Mouse (Mus musculus): Measurements from ENCODE around the gene Bcl9l.
"Not testable (repeated sequence)": the region's sequence is repeated elsewhere in the genome, so short reads cannot be mapped to it uniquely, and the experiment has no call there.

The Bcl9l gene

GRCm38 (mm10) chr9:44482552-44482951, at the start of gene Bcl9l:
TSS of gene Bcl9l (plus strand) at chr9:44482825.
- DNase-seq (ENCODE audit: low read depth, low spot score) = peak; percentile 93

GRCm38 (mm10) chr9:44435747-44436146, 46.9 kb upstream of the Bcl9l start:
- no peak for DNase-seq (ENCODE audit: low read depth, low spot score)

GRCm38 (mm10) chr9:44440961-44441360, 41.7 kb upstream of the Bcl9l start, which contains the start of gene Foxr1:
TSS of gene Foxr1 (minus strand) at chr9:44441136.
- no peak for DNase-seq (ENCODE audit: low read depth, low spot score)

GRCm38 (mm10) chr9:44444402-44445025, 38.1 kb upstream of the Bcl9l start:
- not testable (repeated sequence) for DNase-seq (ENCODE audit: low read depth, low spot score)

- DNase-seq (ENCODE audit: low read depth, low spot score) = no peak
These were observed 32.2 kb upstream of the Bcl9l start for GRCm38 (mm10) chr9:44450387-44450786.

- peak; percentile 82 for DNase-seq (ENCODE audit: low read depth, low spot score)
These were observed 28.3 kb upstream of the Bcl9l start for GRCm38 (mm10) chr9:44454132-44454890.

- peak; percentile 21 for DNase-seq (ENCODE audit: low read depth, low spot score)
These were observed 27.8 kb upstream of the Bcl9l start, which contains the start of gene Upk2 for GRCm38 (mm10) chr9:44454891-44455220. TSS of gene Upk2 (minus strand) at chr9:44454976.

- no peak for DNase-seq (ENCODE audit: low read depth, low spot score)
These were observed 25.4 kb upstream of the Bcl9l start for GRCm38 (mm10) chr9:44457035-44457742.

GRCm38 (mm10) chr9:44461950-44462349, 20.7 kb upstream of the Bcl9l start:
- DNase-seq (ENCODE audit: low read depth, low spot score) = no peak

GRCm38 (mm10) chr9:44468224-44468623, 14.4 kb upstream of the Bcl9l start:
- DNase-seq (ENCODE audit: low read depth, low spot score) = no peak

GRCm38 (mm10) chr9:44468800-44469199, 13.8 kb upstream of the Bcl9l start:
- no peak for DNase-seq (ENCODE audit: low read depth, low spot score)

GRCm38 (mm10) chr9:44473184-44473583, 9.4 kb upstream of the Bcl9l start:
- no peak for DNase-seq (ENCODE audit: low read depth, low spot score)

- no peak for DNase-seq (ENCODE audit: low read depth, low spot score)
These were observed 8.3 kb upstream of the Bcl9l start for GRCm38 (mm10) chr9:44474327-44474726.

- peak; percentile 32 for DNase-seq (ENCODE audit: low read depth, low spot score)
These were observed 6.7 kb upstream of the Bcl9l start for GRCm38 (mm10) chr9:44475936-44476335.

GRCm38 (mm10) chr9:44477339-44478228, 5.0 kb upstream of the Bcl9l start:
- DNase-seq (ENCODE audit: low read depth, low spot score) = peak; percentile 85

- DNase-seq (ENCODE audit: low read depth, low spot score) = peak; percentile 84
These were observed 4.2 kb upstream of the Bcl9l start for GRCm38 (mm10) chr9:44478229-44478921.

GRCm38 (mm10) chr9:44478959-44479605, 3.5 kb upstream of the Bcl9l start:
- peak; percentile 83 for DNase-seq (ENCODE audit: low read depth, low spot score)

- peak; percentile 98 for DNase-seq (ENCODE audit: low read depth, low spot score)
These were observed 2.8 kb upstream of the Bcl9l start for GRCm38 (mm10) chr9:44479628-44480428.

GRCm38 (mm10) chr9:44482112-44482511, 513 bp upstream of the Bcl9l start:
- no peak for DNase-seq (ENCODE audit: low read depth, low spot score)
